Mouse (Mus musculus) right cerebral cortex, postnatal 10 days (tissue): ENCODE measurements around the gene Otulinl.
A peak's percentile ranks its signal among the peaks of the same experiment; 100 is the strongest.
"Not testable (repeated sequence)": the region's sequence is repeated elsewhere in the genome, so short reads cannot be mapped to it uniquely, and the experiment has no call there.

Source experiments
- DNase-seq, 2 experiments: peaks; one replicate each; pipeline ENCODE4 v3.0.0; 2021; ENCODE audit warnings: low spot score in 2 of 2

Otulinl gene

DNA sequence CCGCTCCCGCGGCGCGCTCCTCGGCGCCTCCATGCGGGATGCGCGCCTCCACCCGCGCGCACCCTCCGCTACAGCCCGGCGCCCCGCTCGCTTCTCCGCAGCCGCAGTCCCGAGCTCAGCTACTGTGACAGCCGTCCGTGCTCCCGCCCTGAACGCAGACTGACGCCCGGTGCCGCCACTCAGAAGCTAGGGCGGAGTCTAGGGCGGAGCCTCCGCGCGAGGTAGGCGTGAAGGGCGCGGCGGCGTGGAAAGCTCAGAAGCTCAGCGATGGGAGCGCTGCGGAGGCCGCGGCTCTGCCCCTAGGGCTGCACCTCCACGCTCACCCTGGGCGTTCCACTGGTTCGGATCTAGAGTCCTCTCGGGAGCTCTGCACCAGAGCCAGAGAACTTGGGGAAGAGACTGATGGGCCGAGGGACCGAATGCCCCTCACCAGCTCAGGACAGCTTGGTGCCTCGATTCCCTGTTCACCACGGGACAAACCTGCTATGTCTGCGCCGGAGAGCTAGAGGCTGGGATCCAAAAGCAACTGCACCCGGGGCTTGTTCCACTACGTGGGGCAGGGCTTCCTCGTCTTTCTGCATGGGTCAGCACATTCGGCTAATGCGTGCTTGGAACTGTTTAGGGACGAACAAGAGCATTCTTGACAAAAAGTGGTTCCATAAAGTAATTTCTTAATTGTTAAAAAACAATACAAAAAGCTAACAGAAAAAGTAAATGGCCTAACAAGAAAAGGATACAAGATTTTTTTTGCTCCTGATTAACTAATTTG is at the start of gene Otulinl:
Otulinl (minus strand) TSS at position 161 of the 769 bp plus-strand sequence.
- DNase-seq: peak; percentile 97

DNA sequence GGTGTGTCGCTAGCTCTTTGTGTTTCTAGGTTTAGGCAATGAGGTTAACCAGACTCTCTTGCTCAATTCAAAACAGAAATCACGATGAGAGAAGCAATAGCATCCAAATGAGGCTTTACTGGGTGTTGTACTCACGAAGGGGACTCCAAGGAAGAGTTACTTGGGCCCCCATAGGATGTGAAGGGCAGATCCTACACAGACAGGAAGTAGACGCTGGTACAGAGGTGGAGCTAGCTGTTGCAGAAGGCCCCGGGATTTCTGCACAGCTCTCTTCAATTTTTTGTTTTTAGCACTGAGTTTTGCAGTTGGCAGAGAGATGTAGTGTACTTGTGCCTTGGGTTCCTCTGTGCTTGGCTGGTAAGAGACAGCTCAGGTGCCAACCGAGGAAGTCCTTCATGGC is 44.8 kb upstream of the Otulinl start:
- no peak for DNase-seq

DNA sequence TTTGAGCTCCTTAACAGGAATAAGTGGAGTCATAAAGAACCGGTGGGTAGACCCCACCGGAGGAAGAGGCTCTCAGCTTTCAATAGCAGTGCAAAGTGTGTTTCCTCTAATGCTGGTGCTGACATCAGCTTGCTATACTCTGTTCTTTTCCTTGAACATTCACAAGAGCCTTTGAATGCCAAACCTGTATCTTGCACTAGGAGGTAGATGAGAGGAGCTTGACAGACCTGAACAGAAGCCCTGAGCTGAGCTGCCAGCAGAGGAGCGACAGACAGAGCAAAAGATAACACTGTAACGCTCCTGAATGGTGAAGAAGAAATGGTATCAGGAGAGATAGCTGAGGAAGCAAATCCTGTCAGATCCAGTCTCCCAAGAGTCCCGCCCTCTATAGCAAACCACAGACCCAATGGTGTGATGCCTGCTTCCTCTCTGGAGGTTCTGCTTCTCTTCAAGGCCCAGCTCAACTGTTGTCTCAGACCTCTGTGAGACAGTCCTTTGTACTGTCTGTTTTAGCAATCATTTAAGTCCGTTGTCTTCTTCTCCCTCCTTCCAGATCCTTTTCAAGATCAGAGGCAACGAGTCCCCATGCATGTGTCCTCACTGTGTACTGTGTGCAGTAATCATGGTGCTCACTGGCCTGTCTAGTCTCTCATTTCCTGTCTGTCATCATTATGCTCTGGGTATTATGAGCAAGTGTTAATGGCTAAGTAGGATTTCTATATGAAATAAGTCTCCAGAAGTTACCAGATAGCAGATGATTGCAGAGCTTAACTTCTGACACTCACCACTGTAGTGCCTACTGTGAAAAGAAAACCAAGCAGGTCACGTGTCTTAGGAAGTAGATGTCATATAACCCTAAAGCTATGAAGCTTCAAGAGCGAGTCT is 43.7 kb upstream of the Otulinl start:
- DNase-seq: no peak

DNA sequence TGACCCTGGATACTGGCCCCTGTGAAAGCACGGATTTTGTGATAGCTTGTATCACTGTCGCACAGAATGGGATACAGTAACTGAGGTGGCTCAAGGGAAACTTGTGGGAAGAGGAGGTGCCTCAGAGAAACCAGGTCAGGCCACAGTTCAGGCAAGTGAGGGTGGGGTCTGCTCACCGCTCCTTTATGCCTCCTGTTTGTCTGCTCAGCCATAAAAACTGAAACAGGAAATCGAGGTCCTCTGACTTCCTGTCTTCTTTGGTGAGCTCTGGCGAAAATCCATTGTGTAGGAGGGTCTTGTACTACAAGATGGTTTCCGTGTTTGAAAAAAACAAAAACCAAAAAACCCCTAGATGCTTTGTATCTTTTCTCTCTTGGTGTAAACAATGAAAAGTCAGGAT is 42.9 kb upstream of the Otulinl start:
- no peak for DNase-seq

DNA sequence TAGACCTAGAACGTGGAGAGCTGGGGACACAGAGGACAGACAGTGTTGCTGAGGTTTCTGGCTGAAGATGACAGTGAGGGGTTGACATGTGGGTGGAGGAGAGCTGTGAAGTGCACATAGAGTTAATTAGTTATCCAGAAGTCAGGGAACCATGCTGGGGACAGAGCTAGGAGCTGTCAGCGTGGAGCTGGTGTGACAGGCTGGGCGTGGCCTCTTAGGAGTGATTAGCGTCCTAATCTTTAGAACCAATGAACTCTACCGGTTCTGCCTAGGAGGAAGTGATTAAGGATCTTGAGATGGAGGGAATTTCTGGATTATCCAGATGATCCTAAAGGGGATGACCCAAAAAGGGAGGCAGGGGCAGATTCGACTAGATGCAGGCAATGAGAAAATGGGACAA is 42.4 kb upstream of the Otulinl start:
- DNase-seq: no peak

DNA sequence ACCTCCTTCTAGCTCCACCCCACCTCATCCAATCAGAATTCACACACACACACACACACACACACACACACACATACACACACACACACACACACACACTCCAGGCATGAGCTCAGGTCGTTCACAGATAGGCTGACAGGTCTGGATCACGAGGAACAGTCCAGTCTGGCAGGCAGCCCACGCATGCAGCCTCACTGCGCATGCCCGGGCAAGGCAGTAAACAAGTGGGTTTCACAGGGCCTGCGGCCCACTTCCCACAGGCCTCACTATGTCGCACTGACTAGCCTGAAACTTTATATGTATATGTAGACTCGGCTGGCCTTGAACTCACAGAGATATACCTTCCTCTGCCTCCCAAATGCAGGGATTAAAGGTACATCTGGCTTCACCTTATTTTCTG is 38.9 kb upstream of the Otulinl start:
- DNase-seq: not testable (repeated sequence)

DNA sequence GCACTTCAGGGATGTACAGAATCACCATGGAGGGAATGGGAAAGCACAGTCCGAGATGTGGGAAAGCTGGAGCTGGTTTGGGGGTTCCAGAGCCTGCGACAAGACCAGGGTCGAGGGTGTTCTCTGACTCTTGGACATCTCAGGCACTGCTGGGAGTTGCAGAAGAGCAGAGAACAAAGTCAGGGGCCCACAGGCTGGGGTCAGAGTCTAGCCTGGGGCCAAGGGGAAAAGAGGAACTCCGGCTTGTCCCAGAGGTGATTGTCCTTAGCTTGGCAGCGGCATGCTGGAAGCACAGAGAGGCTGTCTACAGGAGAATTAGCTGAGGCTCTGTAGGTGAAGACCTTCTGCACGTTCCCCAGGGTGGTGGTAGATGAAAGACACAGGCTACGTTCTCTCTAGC is 37.3 kb upstream of the Otulinl start:
- DNase-seq: no peak

DNA sequence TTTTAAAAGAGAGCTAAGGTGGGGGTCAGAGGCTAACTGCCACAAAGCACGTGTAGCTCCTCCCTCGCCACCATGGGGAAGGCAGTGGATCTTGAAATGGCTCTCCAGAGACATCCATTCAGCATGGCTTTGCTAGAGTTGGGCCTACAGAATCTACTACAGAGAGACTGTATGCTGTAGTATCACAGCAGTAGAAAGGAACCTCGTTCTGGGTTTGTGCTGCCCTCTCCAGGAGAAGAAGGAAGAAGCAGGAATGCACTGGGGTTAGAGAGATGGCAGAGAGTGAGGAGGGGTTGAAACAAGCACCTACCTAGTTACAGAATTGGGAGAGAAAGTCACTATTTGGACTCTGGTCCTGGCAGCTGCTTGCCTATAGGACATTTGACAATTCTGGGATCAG is 34.0 kb upstream of the Otulinl start:
- DNase-seq: peak; percentile 62 to 71

DNA sequence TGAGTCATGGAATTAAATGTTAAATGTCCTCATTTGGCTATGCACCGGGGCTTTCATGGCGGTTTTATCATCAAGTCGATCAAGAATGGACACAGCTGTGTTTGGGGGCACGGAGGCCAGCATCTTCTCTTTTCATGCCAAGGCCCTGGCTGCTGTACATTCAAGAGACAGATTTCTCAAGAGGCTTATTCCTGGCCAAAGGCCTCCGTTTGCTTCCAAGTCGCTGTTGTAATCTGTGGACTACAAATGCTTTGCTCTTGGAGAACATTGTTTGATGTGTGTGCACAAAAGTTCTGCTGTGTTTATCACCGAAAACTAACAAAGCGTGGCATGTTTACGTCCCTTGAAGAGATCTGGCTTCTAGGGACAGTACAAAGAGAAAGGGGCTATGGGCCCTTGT is 29.3 kb upstream of the Otulinl start:
- no peak for DNase-seq

DNA sequence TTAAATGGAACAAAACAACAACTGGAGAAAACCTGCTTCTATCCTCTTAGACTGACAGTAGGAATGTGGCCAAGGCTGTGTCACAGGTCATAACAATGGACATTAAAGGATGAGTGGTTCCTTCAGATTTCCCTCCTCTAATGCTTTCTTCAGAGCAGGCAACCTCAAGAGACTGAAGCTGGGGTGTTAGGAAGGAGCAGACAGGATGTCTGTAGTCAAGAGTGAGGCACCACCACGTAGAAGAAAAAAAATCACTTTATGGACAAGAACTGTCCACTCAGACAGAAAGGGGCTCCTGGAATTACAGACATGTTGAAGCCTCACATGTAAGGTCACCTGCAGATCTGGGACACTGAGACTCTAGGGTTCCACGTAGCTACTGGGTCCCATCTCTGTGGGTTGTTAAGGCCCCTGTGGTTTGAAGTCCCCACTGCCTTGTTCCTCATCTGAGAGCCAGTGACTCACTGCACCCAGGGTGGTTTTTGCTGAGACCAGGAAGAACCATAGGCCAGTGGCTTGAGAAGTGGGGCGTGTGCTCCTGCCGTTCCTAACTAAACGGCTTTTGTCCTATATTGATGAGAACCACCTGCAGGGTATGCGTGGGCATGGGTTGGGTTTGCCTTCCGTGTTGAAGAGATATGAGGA is 27.7 kb upstream of the Otulinl start:
- peak in 1 of 2 experiments; percentile 25 for DNase-seq

DNA sequence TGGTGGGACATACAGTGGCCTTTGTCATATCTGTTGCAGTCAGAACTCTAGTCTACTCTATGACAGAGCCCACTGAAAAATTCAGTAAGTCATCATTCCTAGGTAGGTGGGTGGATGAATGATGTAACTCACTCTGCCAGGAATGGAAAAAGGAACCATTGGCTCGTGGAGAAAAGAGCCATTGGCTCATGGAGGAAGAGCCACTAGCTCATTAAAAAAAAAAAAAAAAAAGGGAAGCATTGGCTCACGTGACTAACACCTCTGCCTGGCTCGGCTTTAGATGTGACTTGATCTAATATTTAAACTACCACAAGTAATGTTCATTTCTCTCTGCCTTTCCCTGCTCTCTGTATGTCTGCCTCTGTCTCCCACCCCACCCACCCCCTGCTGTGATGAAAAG is 27.1 kb upstream of the Otulinl start:
- no peak for DNase-seq

DNA sequence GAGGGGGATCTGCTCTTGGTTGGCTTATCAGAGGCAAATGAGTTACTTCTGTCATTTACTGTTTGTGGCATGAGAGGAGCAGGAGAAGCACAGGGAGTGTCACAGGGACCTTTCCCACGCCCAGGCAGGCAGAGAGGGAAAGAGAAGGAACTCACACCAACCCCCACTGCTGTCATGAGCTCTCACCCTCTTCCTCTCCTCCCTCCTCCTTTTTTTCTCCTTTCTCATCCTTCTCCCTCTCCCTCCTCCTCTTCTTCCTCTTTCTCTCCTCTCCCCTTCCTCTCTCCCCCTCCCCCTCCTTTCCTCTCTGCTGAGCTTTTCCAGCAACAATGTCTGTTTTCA is 21.6 kb upstream of the Otulinl start:
- DNase-seq: no peak

DNA sequence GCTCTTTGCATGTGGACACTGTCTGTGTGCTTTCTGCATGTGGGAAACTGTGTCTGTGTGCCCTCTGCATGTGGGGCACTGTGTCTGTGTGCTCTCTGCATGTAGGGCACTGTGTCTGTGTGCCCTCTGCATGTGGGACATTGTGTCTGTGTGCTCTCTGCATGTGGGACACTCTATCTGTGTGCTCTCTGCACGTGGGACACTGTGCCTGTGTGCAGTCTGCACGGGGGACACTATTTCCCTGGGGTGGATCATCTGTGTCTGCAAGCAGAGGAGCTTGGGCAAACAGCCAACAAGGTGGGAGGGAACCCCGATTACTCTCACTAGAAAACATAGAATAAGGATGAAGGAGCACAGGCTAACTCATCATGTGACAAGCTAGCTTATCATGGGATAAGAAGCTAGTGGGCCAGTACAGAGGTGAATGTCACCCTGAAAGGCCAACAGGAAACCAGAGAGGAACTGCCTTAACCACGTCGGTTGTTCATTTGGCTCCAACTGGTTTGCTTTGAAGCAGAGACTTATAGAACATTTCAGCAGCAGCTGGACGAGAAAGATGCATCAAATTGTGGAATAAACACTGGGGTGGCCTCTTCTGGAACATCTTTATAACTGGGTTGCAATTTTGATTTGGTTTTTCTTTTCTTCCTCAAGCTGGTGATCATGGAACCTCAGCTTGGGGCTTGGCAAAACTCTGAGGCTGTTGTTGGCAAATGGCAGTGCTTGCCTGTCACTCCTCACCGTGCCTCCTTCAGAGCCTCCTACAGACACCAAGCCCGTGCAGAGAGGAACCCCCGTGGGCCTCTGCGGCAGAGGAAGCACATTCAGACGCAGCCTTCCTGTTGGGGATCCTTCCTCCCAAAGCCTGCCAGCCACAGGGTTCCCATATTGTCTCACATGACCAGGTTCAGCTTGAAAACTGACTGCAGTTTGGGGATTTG is 20.9 kb upstream of the Otulinl start:
- peak; percentile 65 to 73 for DNase-seq

DNA sequence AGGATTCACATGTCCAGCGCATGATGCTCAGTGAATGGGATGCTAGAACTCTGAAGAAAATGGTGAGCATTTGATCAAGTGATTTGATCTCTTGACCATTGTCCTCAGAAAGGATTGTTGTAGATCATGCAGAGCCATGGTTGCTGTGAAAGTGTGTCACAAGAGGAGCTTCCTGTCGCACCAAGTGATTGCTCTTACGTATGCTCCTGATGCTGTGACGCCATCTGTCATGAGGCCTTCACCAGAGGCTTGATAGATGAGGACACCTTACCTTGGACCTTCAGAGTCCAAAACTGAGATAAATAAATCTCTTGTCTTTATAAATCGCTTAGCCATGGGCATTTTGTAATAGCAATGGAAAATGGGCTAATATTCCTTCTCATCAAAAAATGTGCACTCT is 16.3 kb upstream of the Otulinl start:
- no peak for DNase-seq

DNA sequence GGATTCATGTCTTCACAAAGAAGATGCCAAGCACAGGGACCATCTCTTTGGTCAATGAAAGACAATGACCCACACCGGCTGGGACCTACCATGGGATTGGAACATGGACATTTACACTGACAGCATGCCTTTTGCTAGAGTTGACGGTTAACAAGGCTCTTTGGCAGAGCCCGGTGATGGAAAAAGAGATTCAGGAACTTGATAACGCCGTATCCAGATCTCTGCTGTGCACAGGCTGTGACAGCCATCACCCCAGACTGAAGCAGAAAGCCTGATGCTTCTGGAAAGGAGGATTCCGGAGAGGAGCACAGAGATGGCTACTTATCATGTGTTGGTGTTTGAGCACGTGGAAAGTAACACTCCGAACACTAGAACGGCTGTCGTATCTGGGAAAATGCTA is 11.9 kb upstream of the Otulinl start:
- DNase-seq: no peak

DNA sequence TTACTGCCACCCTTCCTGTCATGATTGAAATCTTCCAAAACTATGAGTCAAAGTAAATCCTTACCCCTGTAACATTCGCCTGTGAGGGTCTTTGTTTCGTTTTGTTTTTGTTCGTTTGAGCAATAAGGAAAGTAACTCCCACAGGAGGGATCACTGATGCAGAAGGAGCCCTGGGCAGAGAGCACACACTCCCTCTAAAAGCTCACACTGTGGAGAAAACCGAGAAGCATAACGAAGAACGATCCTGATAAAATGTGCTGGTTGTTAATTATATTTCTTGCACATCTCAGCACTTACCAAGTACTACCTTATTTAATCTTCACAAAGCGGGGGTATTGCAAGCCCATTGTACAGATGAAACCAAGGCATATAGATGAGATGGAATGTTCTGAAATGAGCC is 10.8 kb upstream of the Otulinl start:
- no peak for DNase-seq

DNA sequence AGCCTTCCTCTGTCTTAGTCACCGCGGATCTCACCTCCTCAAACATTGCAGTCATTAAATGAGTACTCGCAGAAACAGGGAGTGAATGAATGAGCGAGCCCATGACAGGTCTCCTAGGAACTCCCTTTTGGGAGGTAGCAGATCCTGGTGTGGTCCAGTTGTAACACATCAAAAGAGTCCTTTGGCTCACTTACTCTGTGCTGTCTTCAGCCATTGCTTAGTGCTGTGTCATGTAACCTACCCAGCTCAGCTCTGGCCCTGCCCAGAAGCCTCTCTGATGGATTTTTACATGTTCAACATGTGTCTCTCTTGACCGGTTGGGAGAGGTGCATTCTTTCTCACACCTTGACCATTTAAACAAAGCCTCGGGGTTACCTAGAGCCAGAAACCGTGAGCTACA is 9.8 kb upstream of the Otulinl start:
- no peak for DNase-seq

DNA sequence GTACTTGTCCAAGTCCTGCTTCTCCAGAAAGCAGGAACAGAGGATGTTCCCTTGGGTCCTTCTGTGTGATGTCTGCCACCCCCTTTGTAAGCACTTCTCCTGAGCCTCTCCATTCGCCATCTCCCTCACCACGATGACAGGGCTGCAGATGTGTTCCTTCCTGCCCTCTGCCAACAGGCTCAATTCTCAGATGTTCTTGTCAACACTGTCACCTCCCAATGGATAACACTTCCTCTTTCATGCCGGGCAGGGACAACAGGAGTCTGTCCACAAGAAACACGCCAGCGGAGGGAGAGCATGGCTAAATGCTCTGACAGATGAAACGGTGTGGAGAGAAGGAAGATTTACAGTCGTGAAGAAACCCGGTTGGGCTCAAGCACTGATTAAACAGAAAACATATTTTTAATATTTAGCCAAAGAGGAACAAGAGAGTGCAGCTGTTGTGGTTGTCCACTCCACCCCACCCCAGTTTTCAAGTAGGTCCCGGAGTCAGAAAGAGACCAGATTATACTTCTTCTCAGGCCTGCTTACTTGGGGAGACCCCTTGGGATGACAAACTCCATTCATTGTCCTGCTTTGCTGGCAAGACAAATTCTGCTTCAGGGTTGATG is 6.8 kb upstream of the Otulinl start:
- no peak for DNase-seq

DNA sequence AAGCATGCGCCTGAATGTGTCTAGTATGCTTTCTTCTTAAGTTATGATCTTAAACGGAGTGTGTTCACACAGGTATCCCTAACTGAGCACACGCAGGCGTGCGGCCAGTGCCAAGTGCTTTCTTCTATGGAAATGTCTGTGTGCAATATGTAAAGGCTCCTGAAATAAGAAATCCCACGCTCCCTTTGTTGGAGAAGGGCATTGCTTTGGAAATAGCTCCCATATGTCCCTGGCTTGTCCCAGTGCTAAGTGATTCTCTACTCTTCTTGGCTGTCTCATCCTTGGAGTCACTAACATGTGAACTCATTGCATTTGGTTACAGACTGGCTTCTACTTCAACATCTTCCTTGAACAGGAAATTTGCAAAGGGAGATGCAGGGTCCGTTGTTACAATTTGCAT is 3.4 kb upstream of the Otulinl start:
- no peak for DNase-seq

DNA sequence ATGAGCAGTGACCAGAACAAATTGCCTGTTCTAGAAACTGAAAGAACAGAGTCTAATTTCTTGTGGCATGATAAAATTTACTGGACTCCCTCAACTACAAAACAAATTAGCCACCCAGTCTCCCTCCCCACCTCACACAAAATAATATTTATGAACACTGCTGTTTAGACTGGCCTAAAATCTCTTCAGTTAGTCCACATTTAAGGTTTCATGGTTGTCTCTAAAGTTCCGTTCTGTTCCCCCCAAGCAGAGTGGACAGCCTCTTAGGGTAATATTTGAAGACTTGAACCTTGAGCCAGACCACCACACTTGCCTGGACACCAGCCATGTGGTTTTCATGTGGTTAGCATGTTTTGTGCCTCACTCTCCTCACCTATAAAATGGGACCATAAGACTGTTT is 1.8 kb upstream of the Otulinl start:
- DNase-seq: no peak

DNA sequence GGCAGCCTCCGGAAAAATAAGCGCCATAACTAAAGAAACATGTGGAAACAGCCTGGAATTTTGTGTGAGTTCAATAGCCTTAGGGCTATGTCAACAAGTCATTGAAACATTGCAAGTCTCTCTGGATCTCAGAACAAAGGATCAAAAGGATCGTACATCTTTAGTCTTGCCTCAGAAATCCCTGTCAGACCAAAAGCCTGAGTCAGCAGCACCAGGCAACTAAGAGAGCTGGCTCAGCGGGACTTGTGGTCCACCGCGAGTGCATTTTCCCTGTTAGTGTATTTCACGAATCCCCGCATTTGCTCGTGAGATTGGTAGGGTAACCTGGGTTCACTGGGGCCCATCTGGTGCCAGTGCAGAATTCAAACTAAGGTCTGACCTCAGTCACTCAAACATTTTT is 1.2 kb upstream of the Otulinl start:
- DNase-seq: peak in 1 of 2 experiments; percentile 36
